Mouse (Mus musculus): Measurements from ENCODE around the gene Grm6. TPM values are rescaled to one million over a fixed set of nuclear protein-coding genes. Genes with fewer than 3 reads are reported as not detected.

Grm6 gene
- polyA plus RNA-seq (2016; fragmentation: Nextera tagmentation; extraction: Ambion mirVana) = 0.08 TPM in 1 of 2 replicates, not detected in the other

DNA sequence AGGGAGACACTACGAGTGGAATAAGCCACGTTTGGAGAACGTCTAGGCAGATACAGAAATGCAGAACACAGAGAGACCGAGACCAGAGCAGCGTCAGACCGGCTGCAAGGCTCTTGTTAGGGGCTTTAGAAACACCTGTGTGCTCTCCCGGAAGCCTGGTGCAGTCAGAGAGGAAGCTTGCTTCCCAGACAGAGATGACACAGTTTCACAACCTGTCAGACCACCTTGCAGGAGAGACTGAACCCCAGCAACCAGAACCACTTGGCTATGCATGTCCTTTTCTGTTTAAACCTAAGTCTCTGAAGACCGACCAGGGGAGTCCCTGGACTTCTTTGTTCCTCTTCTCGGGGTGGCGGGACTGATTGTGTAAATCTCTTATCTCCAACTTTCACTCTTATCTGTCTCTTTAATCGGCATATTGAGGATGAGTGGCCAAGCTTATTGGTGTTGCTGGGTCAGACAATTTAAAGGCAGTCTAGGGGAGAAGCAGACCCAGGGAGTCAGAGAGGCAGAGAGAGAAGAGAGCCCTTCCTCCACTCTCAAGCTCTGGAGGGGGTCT lies at the start of gene Grm6:
Gene Grm6, plus strand, starts transcription at position 509 of the 559 bp plus-strand sequence.
- no peak for ATAC-seq (ENCODE audit: low FRiP score, low read depth)
- Histone ChIP-seq H3K9ac (peak within 1 kb of the TSS; percentile 44; the same call in 1 of the 2 replicates), H3K27ac (no peak within 1 kb of the TSS), H3K4me2 (replicated peaks) (peak within 1 kb of the TSS; percentile 84), H3K4me1 (peaks cover 13% of the 10 kb centered on the region), H3K36me3 (no peaks in the 10 kb centered on the region), H3K4me3 (peak within 1 kb of the TSS; percentile 39), H3K27me3 (replicated peaks) (peaks cover 58% of the 10 kb centered on the region), H3K9me3 (no peaks in the 10 kb centered on the region)
- WGBS = 3% methylated on average over 11 of the region's 11 CpGs

DNA sequence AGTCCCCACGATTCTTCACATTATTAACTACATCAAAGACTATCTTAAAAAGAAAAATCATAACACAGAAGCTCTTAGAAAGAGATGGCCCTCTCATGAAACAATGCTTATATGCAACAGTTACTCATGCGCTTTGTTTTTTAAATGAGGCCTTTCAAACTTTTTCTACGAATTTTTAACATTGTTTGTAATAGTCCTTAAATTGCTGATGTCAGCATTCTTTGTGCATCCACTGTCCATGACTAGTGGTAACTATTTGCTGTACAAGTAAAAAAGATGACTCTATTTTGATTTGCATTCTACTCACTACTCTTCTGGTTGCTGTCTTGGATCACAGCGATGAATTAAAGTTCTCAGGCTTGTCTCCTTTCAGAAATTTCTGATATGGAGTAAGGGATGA lies 36.3 kb upstream of the Grm6 start:
- 96% methylated on average over 4 of the region's 4 CpGs for WGBS
- Histone ChIP-seq H3K4me1 (no peaks in the 10 kb centered on the region), H3K27me3 (replicated peaks) (no peaks in the 10 kb centered on the region), H3K27ac (no peak overlapping the region), H3K9ac (no peak overlapping the region), H3K9me3 (peaks cover 61% of the 10 kb centered on the region), H3K4me2 (replicated peaks) (no peak overlapping the region), H3K36me3 (peaks cover 97% of the 10 kb centered on the region), H3K4me3 (no peak overlapping the region)
- ATAC-seq (ENCODE audit: low FRiP score, low read depth) = no peak

- H3K27ac ChIP-seq = no peak overlapping the region
- peak overlapping the region; percentile 91; the same call in 1 of the 2 replicates for H3K9ac ChIP-seq
- peaks cover 42% of the 10 kb centered on the region for H3K36me3 ChIP-seq
- 70% methylated on average over 2 of the region's 2 CpGs for WGBS
- no peaks in the 10 kb centered on the region for H3K9me3 ChIP-seq
- no peaks in the 10 kb centered on the region for H3K27me3 ChIP-seq (replicated peaks)
- peak overlapping the region; percentile 72 for H3K4me2 ChIP-seq (replicated peaks)
- H3K4me3 ChIP-seq = peak overlapping the region; percentile 88
- ATAC-seq (ENCODE audit: low FRiP score, low read depth) = no peak
- peaks cover 10% of the 10 kb centered on the region for H3K4me1 ChIP-seq
Observed at GRCm38 (mm10) chr11:50826214-50826613, 24.3 kb upstream of the Grm6 start.

DNA sequence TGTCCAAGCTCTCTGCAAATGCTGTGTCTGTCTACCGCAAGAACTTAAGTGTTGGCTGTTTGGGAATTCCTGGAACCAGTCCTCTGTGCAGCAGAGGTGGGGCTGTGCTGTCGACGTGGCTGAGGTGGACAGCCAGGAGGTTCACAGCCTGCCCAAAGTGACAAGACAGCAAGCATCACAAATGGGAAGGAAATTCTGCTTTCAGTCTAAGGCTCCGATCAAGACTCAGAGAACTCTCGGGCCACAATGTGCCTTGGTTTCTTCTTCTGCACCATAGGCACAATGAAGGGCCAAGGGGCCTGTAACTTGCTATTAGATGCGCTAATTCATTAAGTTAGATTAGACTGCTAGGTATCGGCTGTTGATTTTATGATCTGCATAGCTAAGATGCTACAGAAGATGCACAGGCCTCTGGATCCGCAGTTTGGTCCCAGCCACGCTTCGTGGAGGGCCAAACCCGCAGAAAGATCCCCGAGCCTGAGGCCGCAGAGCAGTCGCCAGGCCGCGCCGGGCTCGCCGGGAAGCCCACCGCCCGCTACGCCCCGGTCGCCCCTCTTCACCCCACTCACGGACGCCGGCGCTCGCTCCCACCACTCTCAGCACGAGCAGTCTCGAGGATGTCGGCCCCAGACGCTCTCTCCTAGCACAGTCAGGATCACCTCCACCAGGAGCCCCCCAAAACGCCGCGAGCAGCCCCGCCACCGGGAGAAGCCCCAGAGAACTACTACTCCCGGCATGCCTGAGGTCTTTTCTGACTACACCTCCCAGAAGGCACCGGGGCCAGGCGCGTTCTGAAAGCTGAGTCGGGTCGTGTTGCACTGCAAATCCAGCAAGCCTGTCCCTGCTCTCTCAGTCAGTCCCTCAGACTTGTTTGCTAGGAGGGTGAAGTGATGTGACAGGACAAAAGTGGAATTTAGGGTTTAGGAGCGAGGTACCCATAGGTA lies 23.2 kb upstream of the Grm6 start, which contains the start of gene Zfp354c:
Gene Zfp354c, minus strand, starts transcription at position 715 of the 944 bp plus-strand sequence.
- H3K27ac ChIP-seq = no peak within 1 kb of the TSS
- peaks cover 33% of the 10 kb centered on the region for H3K36me3 ChIP-seq
- 2% methylated on average over 45 of the region's 45 CpGs for WGBS
- peaks cover 10% of the 10 kb centered on the region for H3K4me1 ChIP-seq
- no peaks in the 10 kb centered on the region for H3K27me3 ChIP-seq (replicated peaks)
- H3K9ac ChIP-seq = peak within 1 kb of the TSS; percentile 91
- H3K9me3 ChIP-seq = peaks cover 1% of the 10 kb centered on the region; the same call in 1 of the 2 replicates
- peak within 1 kb of the TSS; percentile 88 for H3K4me3 ChIP-seq
- ATAC-seq (ENCODE audit: low FRiP score, low read depth) = peak; percentile 95
- peak within 1 kb of the TSS; percentile 72 for H3K4me2 ChIP-seq (replicated peaks)

DNA sequence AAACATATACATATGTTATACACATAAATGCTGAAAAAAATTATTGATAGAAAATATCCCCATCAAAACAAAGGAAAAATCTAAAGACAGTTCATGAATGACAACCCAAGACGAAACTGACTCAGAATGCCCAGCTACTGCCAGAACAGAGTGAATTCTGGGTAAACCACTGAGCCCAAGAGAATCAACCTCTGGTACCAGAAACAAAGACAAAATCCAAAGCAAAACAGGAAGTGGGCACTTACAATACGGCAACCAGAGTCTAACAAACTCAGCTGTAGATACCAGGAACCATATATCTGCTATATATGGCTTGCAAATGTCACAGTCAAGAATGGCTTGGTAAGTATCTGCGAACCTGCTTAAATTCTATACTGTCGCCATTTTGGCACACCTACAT lies 14.8 kb upstream of the Grm6 start:
- no peaks in the 10 kb centered on the region for H3K27me3 ChIP-seq (replicated peaks)
- ATAC-seq (ENCODE audit: low FRiP score, low read depth) = no peak
- H3K36me3 ChIP-seq = peaks cover 15% of the 10 kb centered on the region; the same call in 1 of the 2 replicates
- no peak overlapping the region for H3K4me2 ChIP-seq (replicated peaks)
- no peak overlapping the region for H3K9ac ChIP-seq
- no peak overlapping the region for H3K4me3 ChIP-seq
- H3K4me1 ChIP-seq = no peaks in the 10 kb centered on the region
- WGBS = 88% methylated on average over 4 of the region's 4 CpGs
- H3K27ac ChIP-seq = no peak overlapping the region
- peaks cover 13% of the 10 kb centered on the region for H3K9me3 ChIP-seq

- H3K4me2 ChIP-seq (replicated peaks) = peak within 1 kb of the TSS; percentile 67
- H3K4me1 ChIP-seq = no peaks in the 10 kb centered on the region
- 24% methylated on average over 22 of the region's 22 CpGs for WGBS
- H3K4me3 ChIP-seq = peak within 1 kb of the TSS; percentile 43
- no peak within 1 kb of the TSS for H3K27ac ChIP-seq
- no peaks in the 10 kb centered on the region for H3K36me3 ChIP-seq
- H3K9me3 ChIP-seq = no peaks in the 10 kb centered on the region
- H3K9ac ChIP-seq = peak within 1 kb of the TSS; percentile 57
- peak; percentile 95 for ATAC-seq (ENCODE audit: low FRiP score, low read depth)
- H3K27me3 ChIP-seq (replicated peaks) = no peaks in the 10 kb centered on the region; the same call in 1 of the 2 replicates
Observed at GRCm38 (mm10) chr11:50841023-50841735, 9.3 kb upstream of the Grm6 start, which contains the start of gene Zfp879. TSS of gene Zfp879 (minus strand) at chr11:50841552.

GRCm38 (mm10) chr11:50845951-50846350 lies 4.5 kb upstream of the Grm6 start:
- 92% methylated on average over 3 of the region's 3 CpGs for WGBS
- ATAC-seq (ENCODE audit: low FRiP score, low read depth) = no peak
- H3K4me2 ChIP-seq (replicated peaks) = no peak overlapping the region
- no peak overlapping the region for H3K9ac ChIP-seq
- no peak overlapping the region for H3K27ac ChIP-seq
- no peaks in the 10 kb centered on the region for H3K9me3 ChIP-seq
- H3K36me3 ChIP-seq = no peaks in the 10 kb centered on the region
- no peak overlapping the region for H3K4me3 ChIP-seq
- H3K4me1 ChIP-seq = peaks cover 8% of the 10 kb centered on the region
- peaks cover 32% of the 10 kb centered on the region for H3K27me3 ChIP-seq (replicated peaks)

DNA sequence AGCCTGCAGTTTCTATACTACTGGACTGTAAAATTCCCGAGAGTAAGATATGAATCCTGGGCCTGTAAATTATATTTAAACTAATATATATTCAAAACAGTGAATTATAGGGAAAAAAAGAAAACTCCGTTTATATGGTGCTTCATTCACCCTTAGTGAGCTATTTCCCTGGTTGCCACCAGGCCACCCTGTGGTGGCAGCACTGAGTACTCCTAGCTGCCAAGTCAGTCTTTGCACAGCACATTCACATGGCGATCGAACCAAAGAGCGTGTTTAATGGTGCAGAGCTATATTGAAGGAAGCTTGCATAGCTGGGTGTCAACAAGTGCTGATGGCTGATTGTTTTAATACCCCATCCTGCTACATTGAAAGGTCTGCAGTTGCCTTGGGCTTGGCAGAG lies 3.4 kb upstream of the Grm6 start:
- Histone ChIP-seq H3K4me2 (replicated peaks) (no peak overlapping the region), H3K27ac (no peak overlapping the region), H3K4me1 (peaks cover 13% of the 10 kb centered on the region), H3K9me3 (no peaks in the 10 kb centered on the region), H3K4me3 (no peak overlapping the region), H3K27me3 (replicated peaks) (peaks cover 43% of the 10 kb centered on the region), H3K9ac (no peak overlapping the region), H3K36me3 (no peaks in the 10 kb centered on the region)
- no peak for ATAC-seq (ENCODE audit: low FRiP score, low read depth)
- WGBS = 71% methylated on average over 5 of the region's 5 CpGs

- Histone ChIP-seq H3K4me2 (replicated peaks) (no peak overlapping the region), H3K9me3 (no peaks in the 10 kb centered on the region), H3K9ac (no peak overlapping the region), H3K36me3 (no peaks in the 10 kb centered on the region), H3K27ac (no peak overlapping the region), H3K27me3 (replicated peaks) (peaks cover 57% of the 10 kb centered on the region), H3K4me3 (no peak overlapping the region), H3K4me1 (peaks cover 13% of the 10 kb centered on the region)
- 33% methylated on average over 3 of the region's 3 CpGs for WGBS
- ATAC-seq (ENCODE audit: low FRiP score, low read depth) = no peak
Observed at GRCm38 (mm10) chr11:50848520-50849137, 1.9 kb upstream of the Grm6 start.

GRCm38 (mm10) chr11:50849310-50849709 lies 1.2 kb upstream of the Grm6 start:
- H3K9me3 ChIP-seq = no peaks in the 10 kb centered on the region
- H3K27ac ChIP-seq = no peak overlapping the region
- ATAC-seq (ENCODE audit: low FRiP score, low read depth) = no peak
- peaks cover 58% of the 10 kb centered on the region for H3K27me3 ChIP-seq (replicated peaks)
- WGBS = 2% methylated on average over 10 of the region's 10 CpGs
- peaks cover 13% of the 10 kb centered on the region for H3K4me1 ChIP-seq
- H3K9ac ChIP-seq = no peak overlapping the region
- H3K36me3 ChIP-seq = no peaks in the 10 kb centered on the region
- H3K4me2 ChIP-seq (replicated peaks) = no peak overlapping the region
- no peak overlapping the region for H3K4me3 ChIP-seq

DNA sequence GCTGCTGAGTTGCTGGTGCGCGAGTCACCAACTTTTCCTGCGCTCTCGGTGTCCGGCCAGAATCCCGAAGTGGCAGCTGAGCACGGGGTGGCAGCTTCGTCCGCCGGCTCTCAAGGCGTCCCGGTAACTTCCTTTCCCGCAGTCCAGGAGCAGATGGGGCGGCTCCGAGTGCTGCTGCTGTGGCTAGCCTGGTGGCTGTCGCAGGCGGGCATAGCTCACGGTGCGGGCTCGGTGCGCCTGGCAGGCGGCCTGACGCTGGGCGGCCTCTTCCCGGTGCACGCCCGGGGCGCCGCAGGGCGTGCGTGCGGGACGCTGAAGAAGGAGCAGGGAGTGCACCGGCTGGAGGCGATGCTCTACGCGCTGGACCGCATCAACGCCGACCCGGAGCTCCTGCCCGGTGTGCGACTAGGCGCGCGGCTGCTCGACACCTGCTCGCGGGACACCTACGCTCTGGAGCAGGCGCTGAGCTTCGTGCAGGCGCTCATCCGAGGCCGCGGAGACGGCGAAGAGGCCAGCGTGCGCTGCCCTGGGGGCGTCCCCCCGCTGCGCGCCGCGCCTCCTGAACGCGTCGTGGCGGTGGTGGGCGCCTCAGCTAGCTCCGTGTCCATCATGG lies 610 bp downstream of the Grm6 start:
- under 1% methylated on average over 72 of the region's 72 CpGs for WGBS
- Histone ChIP-seq H3K4me2 (replicated peaks) (peak overlapping the region; percentile 84), H3K36me3 (no peaks in the 10 kb centered on the region), H3K27ac (no peak overlapping the region), H3K9ac (peak overlapping the region; percentile 44; the same call in 1 of the 2 replicates), H3K9me3 (no peaks in the 10 kb centered on the region), H3K27me3 (replicated peaks) (peaks cover 58% of the 10 kb centered on the region), H3K4me1 (peaks cover 13% of the 10 kb centered on the region), H3K4me3 (peak overlapping the region; percentile 39)
- 0 out of 2 replicates have a peak, but pooled peaks have one; percentile 44 for ATAC-seq (ENCODE audit: low FRiP score, low read depth)

Measured in neural tube, embryonic 12.5 days (tissue).